Mouse (Mus musculus): Measurements from ENCODE around the gene Snx33. TPM values are rescaled to one million over a fixed set of nuclear protein-coding genes. Genes with fewer than 3 reads are reported as not detected.
A peak's percentile ranks its signal among the peaks of the same experiment; 100 is the strongest.
"Not testable (repeated sequence)": the region's sequence is repeated elsewhere in the genome, so short reads cannot be mapped to it uniquely, and the experiment has no call there.

Snx33 gene
- total and polyA plus RNA-seq, 2 experiments = 7.6 to 10.5 TPM

GRCm38 (mm10) chr9:56947481-56947880 is 19.3 kb upstream of the Snx33 start:
- TF ChIP-seq CTCF (IDR thresholded peaks at IDR 0.05; ENCODE audit: low read depth, low read length) = peak; percentile 14; the same call in 1 of the 2 replicates

GRCm38 (mm10) chr9:56938374-56938773 is 10.2 kb upstream of the Snx33 start:
- DNase-seq (ENCODE audit: extremely low read depth, low read depth, low spot score) = peak; percentile 73
- Histone ChIP-seq H3K79me2 (ENCODE audit: control insufficient read depth, insufficient read depth, low read length) (peaks cover 4% of the 10 kb centered on the region; the same call in 1 of the 2 replicates), H3K9ac (ENCODE audit: low read depth, low read length) (peak overlapping the region; percentile 72), H3K27ac (replicated peaks; ENCODE audit: insufficient read depth, low read depth, low read length) (peak overlapping the region; percentile 89), H3K4me3 (ENCODE audit: insufficient read depth, low read depth, low read length) (peak overlapping the region; percentile 76), H3K27me3 (ENCODE audit: control insufficient read depth, insufficient read depth, low read length) (no peaks in the 10 kb centered on the region), H3K4me1 (ENCODE audit: control insufficient read depth, insufficient read depth, low read length) (peaks cover 5% of the 10 kb centered on the region), H3K36me3 (ENCODE audit: control insufficient read depth, insufficient read depth, low read length) (no peaks in the 10 kb centered on the region)
- whole genome bisulfite sequencing = under 1% methylated on average over 7 of the region's 7 CpGs
- TF ChIP-seq CTCF (IDR thresholded peaks at IDR 0.05; ENCODE audit: low read depth, low read length) (no peak), POLR2A (IDR thresholded peaks at IDR 0.05; ENCODE audit: extremely low read depth, insufficient read depth, low read length) (no peak)

More at GRCm38 (mm10) chr9:56947481-56947880, 19.3 kb upstream of the Snx33 start:
- not testable (repeated sequence) for H3K36me3 ChIP-seq (ENCODE audit: control insufficient read depth, insufficient read depth, low read length); H3K79me2 ChIP-seq (ENCODE audit: control insufficient read depth, insufficient read depth, low read length); H3K27ac ChIP-seq (replicated peaks; ENCODE audit: insufficient read depth, low read depth, low read length); H3K9ac ChIP-seq (ENCODE audit: low read depth, low read length); H3K4me3 ChIP-seq (ENCODE audit: insufficient read depth, low read depth, low read length); H3K4me1 ChIP-seq (ENCODE audit: control insufficient read depth, insufficient read depth, low read length); H3K27me3 ChIP-seq (ENCODE audit: control insufficient read depth, insufficient read depth, low read length)
- DNase-seq (ENCODE audit: extremely low read depth, low read depth, low spot score) = peak; percentile 36
- WGBS = 36% methylated on average over 3 of the region's 3 CpGs

DNA sequence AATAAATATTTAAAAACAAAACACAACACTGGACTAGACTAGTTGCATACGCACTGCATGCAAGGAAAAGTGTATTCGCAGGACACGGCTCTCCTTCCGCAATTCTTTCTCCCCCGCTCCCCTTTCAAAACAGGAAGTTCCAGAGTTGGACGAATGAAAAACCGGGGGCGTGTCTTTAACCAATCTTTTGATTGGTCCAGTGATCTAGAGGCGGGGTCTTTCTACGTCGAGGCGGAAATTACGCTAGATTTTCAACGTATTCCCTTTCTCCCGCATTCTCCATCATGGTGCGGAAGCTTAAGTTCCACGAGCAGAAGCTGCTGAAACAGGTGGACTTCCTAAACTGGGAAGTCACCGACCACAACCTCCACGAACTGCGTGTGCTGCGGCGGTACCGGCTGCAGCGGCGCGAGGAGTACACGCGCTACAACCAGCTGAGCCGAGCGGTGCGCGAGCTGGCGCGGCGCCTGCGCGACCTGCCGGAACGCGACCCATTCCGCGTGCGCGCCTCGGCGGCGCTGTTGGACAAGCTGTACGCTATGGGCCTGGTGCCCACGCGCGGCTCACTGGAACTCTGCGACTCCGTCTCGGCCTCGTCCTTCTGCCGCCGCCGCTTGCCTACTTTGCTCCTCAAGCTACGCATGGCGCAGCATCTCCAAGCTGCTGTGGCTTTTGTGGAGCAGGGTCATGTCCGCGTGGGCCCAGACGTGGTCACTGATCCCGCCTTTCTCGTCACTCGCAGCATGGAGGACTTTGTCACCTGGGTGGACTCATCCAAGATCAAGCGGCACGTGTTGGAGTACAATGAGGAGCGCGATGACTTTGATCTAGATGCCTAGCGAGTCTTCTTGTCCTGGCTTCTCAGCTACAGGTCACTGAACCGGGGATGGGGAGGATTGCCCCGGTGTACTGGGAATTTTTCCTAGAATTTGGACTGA is 9.3 kb upstream of the Snx33 start, which contains the start of gene Imp3:
Imp3 (plus strand) TSS at position 253 of the 938 bp plus-strand sequence.
- Histone ChIP-seq H3K36me3 (ENCODE audit: control insufficient read depth, insufficient read depth, low read length) (no peaks in the 10 kb centered on the region), H3K4me3 (ENCODE audit: insufficient read depth, low read depth, low read length) (peak within 1 kb of the TSS; percentile 76), H3K9ac (ENCODE audit: low read depth, low read length) (peak within 1 kb of the TSS; percentile 89), H3K27me3 (ENCODE audit: control insufficient read depth, insufficient read depth, low read length) (no peaks in the 10 kb centered on the region), H3K27ac (replicated peaks; ENCODE audit: insufficient read depth, low read depth, low read length) (peak within 1 kb of the TSS; percentile 89), H3K79me2 (ENCODE audit: control insufficient read depth, insufficient read depth, low read length) (peaks cover 4% of the 10 kb centered on the region; the same call in 1 of the 2 replicates), H3K4me1 (ENCODE audit: control insufficient read depth, insufficient read depth, low read length) (peaks cover 5% of the 10 kb centered on the region)
- TF ChIP-seq POLR2A (IDR thresholded peaks at IDR 0.05; ENCODE audit: extremely low read depth, insufficient read depth, low read length) (peak; percentile 66; the same call in 1 of the 2 replicates), CTCF (IDR thresholded peaks at IDR 0.05; ENCODE audit: low read depth, low read length) (0 out of 2 replicates have a peak, but pooled peaks have one; percentile 14)
- WGBS = under 1% methylated on average over 73 of the region's 73 CpGs
- DNase-seq (ENCODE audit: extremely low read depth, low read depth, low spot score) = peak; percentile 95

DNA sequence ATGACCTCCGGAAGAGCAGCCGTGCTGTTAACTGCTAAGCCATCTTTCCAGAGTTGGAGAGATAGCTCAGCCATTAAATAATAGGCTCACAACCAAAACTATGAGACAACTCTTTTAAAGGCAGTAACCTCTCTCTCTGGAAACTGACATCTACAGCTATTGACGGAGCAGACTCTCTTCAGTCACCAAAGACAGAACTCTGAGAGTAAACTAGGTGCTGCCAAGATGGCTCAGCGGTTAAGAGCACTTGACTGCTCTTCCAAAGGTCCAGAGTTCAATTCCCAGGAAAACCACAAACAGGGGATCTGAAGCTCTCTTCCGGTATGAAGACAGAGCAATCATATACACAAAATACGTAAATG is 8.7 kb upstream of the Snx33 start:
- Histone ChIP-seq H3K27me3 (ENCODE audit: control insufficient read depth, insufficient read depth, low read length) (no peaks in the 10 kb centered on the region), H3K27ac (replicated peaks; ENCODE audit: insufficient read depth, low read depth, low read length) (peak overlapping the region; percentile 47), H3K4me3 (ENCODE audit: insufficient read depth, low read depth, low read length) (peak overlapping the region; percentile 29), H3K36me3 (ENCODE audit: control insufficient read depth, insufficient read depth, low read length) (no peaks in the 10 kb centered on the region), H3K79me2 (ENCODE audit: control insufficient read depth, insufficient read depth, low read length) (peaks cover 4% of the 10 kb centered on the region; the same call in 1 of the 2 replicates), H3K4me1 (ENCODE audit: control insufficient read depth, insufficient read depth, low read length) (peaks cover 5% of the 10 kb centered on the region), H3K9ac (ENCODE audit: low read depth, low read length) (peak overlapping the region; percentile 7)
- 13% methylated on average over 6 of the region's 6 CpGs for WGBS
- DNase-seq (ENCODE audit: extremely low read depth, low read depth, low spot score) = no peak
- TF ChIP-seq CTCF (IDR thresholded peaks at IDR 0.05; ENCODE audit: low read depth, low read length) (no peak), POLR2A (IDR thresholded peaks at IDR 0.05; ENCODE audit: extremely low read depth, insufficient read depth, low read length) (no peak)

GRCm38 (mm10) chr9:56930556-56930955 is 2.4 kb upstream of the Snx33 start:
- Histone ChIP-seq H3K4me3 (ENCODE audit: insufficient read depth, low read depth, low read length) (no peak overlapping the region), H3K36me3 (ENCODE audit: control insufficient read depth, insufficient read depth, low read length) (no peaks in the 10 kb centered on the region), H3K4me1 (ENCODE audit: control insufficient read depth, insufficient read depth, low read length) (peaks cover 16% of the 10 kb centered on the region), H3K27ac (replicated peaks; ENCODE audit: insufficient read depth, low read depth, low read length) (no peak overlapping the region), H3K27me3 (ENCODE audit: control insufficient read depth, insufficient read depth, low read length) (no peaks in the 10 kb centered on the region), H3K9ac (ENCODE audit: low read depth, low read length) (no peak overlapping the region), H3K79me2 (ENCODE audit: control insufficient read depth, insufficient read depth, low read length) (peaks cover 7% of the 10 kb centered on the region; the same call in 1 of the 2 replicates)
- no peak for TF ChIP-seq POLR2A (IDR thresholded peaks at IDR 0.05; ENCODE audit: extremely low read depth, insufficient read depth, low read length)
- no peak for TF ChIP-seq CTCF (IDR thresholded peaks at IDR 0.05; ENCODE audit: low read depth, low read length)
- WGBS = 4% methylated on average over 1 of the region's 1 CpGs
- DNase-seq (ENCODE audit: extremely low read depth, low read depth, low spot score) = peak; percentile 36

Data from liver, adult 2 months (tissue).